Mouse (Mus musculus) embryonic facial prominence, embryonic 13.5 days (tissue): ENCODE results near the gene Got2. TPM values are rescaled to one million over a fixed set of nuclear protein-coding genes. Genes with fewer than 3 reads are reported as not detected.
"Not testable (repeated sequence)": the region's sequence is repeated elsewhere in the genome, so short reads cannot be mapped to it uniquely, and the experiment has no call there.

Experiments used
- ATAC-seq: fragments of 200-750 bp; cut with Nextera tagmentation; 2 replicates; pipeline ENCODE4 v1.8.0; 2017; ENCODE audit warnings: low read depth; ENCODE audit not compliant: insufficient number of reproducible peaks, insufficient read depth, low FRiP score, low TSS enrichment
- H3K27ac ChIP-seq: fragments of 300-500 bp; sonication (generic); 2 replicates; pipeline ENCODE4 v1.5.1; 2015; ENCODE audit warnings: moderate library complexity, mild to moderate bottlenecking, inconsistent platforms
- H3K27me3 ChIP-seq: fragments of 300-500 bp; sonication (generic); 2 replicates; pipeline ENCODE4 v1.6.1; 2015; ENCODE audit warnings: mild to moderate bottlenecking, inconsistent platforms
- H3K36me3 ChIP-seq: fragments of 300-500 bp; sonication (generic); 2 replicates; pipeline ENCODE4 v1.6.1; 2015; ENCODE audit warnings: mild to moderate bottlenecking, inconsistent platforms
- H3K4me1 ChIP-seq: fragments of 300-500 bp; sonication (generic); 2 replicates; pipeline ENCODE4 v1.6.1; 2015; ENCODE audit warnings: inconsistent platforms
- H3K4me2 ChIP-seq: fragments of 300-500 bp; sonication (generic); 2 replicates; pipeline ENCODE4 v1.6.1; 2015; ENCODE audit warnings: moderate library complexity, mild to moderate bottlenecking, inconsistent platforms
- H3K4me3 ChIP-seq: fragments of 300-500 bp; sonication (generic); 2 replicates; pipeline ENCODE4 v1.5.1; 2015; ENCODE audit warnings: mild to moderate bottlenecking, inconsistent platforms
- H3K9ac ChIP-seq: fragments of 300-500 bp; sonication (generic); 2 replicates; pipeline ENCODE4 v1.6.1; 2015; ENCODE audit warnings: mild to moderate bottlenecking, inconsistent platforms
- H3K9me3 ChIP-seq: fragments of 300-500 bp; sonication (generic); 2 replicates; pipeline ENCODE4 v1.6.1; 2016; ENCODE audit warnings: inconsistent platforms
- WGBS: fragments of 180-500 bp; shearing (Covaris S2); methylation state at CpG from one replicate; pipeline ENCODE4 v1.1.7; 2015; ENCODE audit warnings: mixed read lengths; 5-methylcytosine and 5-hydroxymethylcytosine counted together
- polyA plus RNA-seq: library from polyadenylated mRNA; unstranded; fragments of >200 nt; fragmentation: Nextera tagmentation; extraction: Ambion mirVana; gene quantifications from 2 replicates; pipeline ENCODE4 v1.2.1, GENCODE M21; 2015

The Got2 gene
- polyA plus RNA-seq, 1 experiment from 2014 or later, result 167 TPM

GRCm38 (mm10) chr8:95837266-95837665 lies 51.1 kb downstream of the Got2 start:
- Histone ChIP-seq H3K4me2 (no peak overlapping the region), H3K4me3 (no peak overlapping the region), H3K9me3 (no peaks in the 10 kb centered on the region), H3K36me3 (peaks cover 43% of the 10 kb centered on the region), H3K27me3 (no peaks in the 10 kb centered on the region), H3K9ac (no peak overlapping the region), H3K27ac (no peak overlapping the region), H3K4me1 (no peaks in the 10 kb centered on the region)
- ATAC-seq, result no peak
- WGBS, result 90% methylated on average over 10 of the region's 10 CpGs

- Histone ChIP-seq H3K4me1 (no peaks in the 10 kb centered on the region), H3K4me2 (no peak overlapping the region), H3K36me3 (peaks cover 30% of the 10 kb centered on the region), H3K27ac (no peak overlapping the region), H3K27me3 (no peaks in the 10 kb centered on the region), H3K4me3 (no peak overlapping the region), H3K9ac (no peak overlapping the region), H3K9me3 (no peaks in the 10 kb centered on the region)
- 76% methylated on average over 4 of the region's 4 CpGs for WGBS
- no peak for ATAC-seq
These were observed 52.5 kb downstream of the Got2 start for GRCm38 (mm10) chr8:95835891-95836290.

GRCm38 (mm10) chr8:95833435-95833984 lies 54.8 kb downstream of the Got2 start:
- no peak; the same call in 1 of the 2 replicates for ATAC-seq
- Histone ChIP-seq H3K4me3 (peak overlapping the region; percentile 46), H3K27me3 (no peaks in the 10 kb centered on the region), H3K27ac (no peak overlapping the region), H3K4me2 (peak overlapping the region; percentile 65), H3K9me3 (no peaks in the 10 kb centered on the region), H3K9ac (peak overlapping the region; percentile 64), H3K4me1 (no peaks in the 10 kb centered on the region), H3K36me3 (peaks cover 11% of the 10 kb centered on the region)
- WGBS, result under 1% methylated on average over 16 of the region's 16 CpGs

GRCm38 (mm10) chr8:95832603-95833434 lies 55.5 kb downstream of the Got2 start:
- H3K4me1 ChIP-seq, result no peaks in the 10 kb centered on the region
- H3K27ac ChIP-seq, result 0 out of 2 replicates have a peak overlapping the region, but pooled peaks have one; percentile 24
- H3K27me3 ChIP-seq, result no peaks in the 10 kb centered on the region
- peak overlapping the region; percentile 65 for H3K4me2 ChIP-seq
- no peaks in the 10 kb centered on the region for H3K9me3 ChIP-seq
- 0 out of 2 replicates have a peak, but pooled peaks have one; percentile 59 for ATAC-seq
- peak overlapping the region; percentile 46 for H3K4me3 ChIP-seq
- 13% methylated on average over 16 of the region's 16 CpGs for WGBS
- peaks cover 11% of the 10 kb centered on the region for H3K36me3 ChIP-seq
- H3K9ac ChIP-seq, result peak overlapping the region; percentile 64

GRCm38 (mm10) chr8:95830144-95830543 lies 58.2 kb downstream of the Got2 start:
- ATAC-seq, result no peak
- no peak overlapping the region for H3K27ac ChIP-seq
- H3K4me3 ChIP-seq, result no peak overlapping the region
- no peak overlapping the region for H3K9ac ChIP-seq
- 76% methylated on average over 3 of the region's 3 CpGs for WGBS
- no peaks in the 10 kb centered on the region for H3K9me3 ChIP-seq
- no peaks in the 10 kb centered on the region for H3K4me1 ChIP-seq
- no peaks in the 10 kb centered on the region for H3K36me3 ChIP-seq
- H3K27me3 ChIP-seq, result no peaks in the 10 kb centered on the region
- no peak overlapping the region for H3K4me2 ChIP-seq

- H3K4me2 ChIP-seq, H3K4me1 ChIP-seq, H3K9me3 ChIP-seq, ATAC-seq, H3K36me3 ChIP-seq, H3K9ac ChIP-seq, H3K27ac ChIP-seq, H3K27me3 ChIP-seq, H3K4me3 ChIP-seq: not testable (repeated sequence)
- WGBS, result 62% methylated on average over 25 of the region's 25 CpGs
These were observed 63.2 kb downstream of the Got2 start, which contains the start of gene Sap18b for GRCm38 (mm10) chr8:95825162-95825561. Sap18b (plus strand) TSS chr8:95825346.

- Histone ChIP-seq H3K27me3 (no peaks in the 10 kb centered on the region), H3K9me3 (no peaks in the 10 kb centered on the region), H3K4me3 (no peak overlapping the region), H3K27ac (no peak overlapping the region), H3K36me3 (no peaks in the 10 kb centered on the region), H3K9ac (no peak overlapping the region), H3K4me1 (no peaks in the 10 kb centered on the region), H3K4me2 (no peak overlapping the region)
- no peak for ATAC-seq
- WGBS, result 76% methylated on average over 3 of the region's 3 CpGs
These were observed 65.6 kb downstream of the Got2 start for GRCm38 (mm10) chr8:95822699-95823098.

- no peaks in the 10 kb centered on the region for H3K36me3 ChIP-seq
- H3K27ac ChIP-seq, result no peak overlapping the region
- H3K9ac ChIP-seq, result no peak overlapping the region
- no peak overlapping the region for H3K4me3 ChIP-seq
- no peaks in the 10 kb centered on the region for H3K9me3 ChIP-seq
- no peak for ATAC-seq
- WGBS, result 83% methylated on average over 5 of the region's 5 CpGs
- H3K4me2 ChIP-seq, result no peak overlapping the region
- H3K4me1 ChIP-seq, result no peaks in the 10 kb centered on the region
- H3K27me3 ChIP-seq, result no peaks in the 10 kb centered on the region
These were observed 66.3 kb downstream of the Got2 start for GRCm38 (mm10) chr8:95822096-95822495.

- no peak for ATAC-seq
These were observed 67.1 kb downstream of the Got2 start for GRCm38 (mm10) chr8:95821266-95821665.

GRCm38 (mm10) chr8:95818211-95818610 lies 70.1 kb downstream of the Got2 start:
- Histone ChIP-seq H3K9me3 (no peaks in the 10 kb centered on the region), H3K4me1 (0 out of 2 replicates have a peak, but pooled peaks cover 5% of the 10 kb centered on the region), H3K4me3 (no peak overlapping the region), H3K27me3 (no peaks in the 10 kb centered on the region), H3K4me2 (no peak overlapping the region), H3K9ac (no peak overlapping the region), H3K36me3 (no peaks in the 10 kb centered on the region), H3K27ac (no peak overlapping the region)
- WGBS, result 23% methylated on average over 1 of the region's 1 CpGs
- ATAC-seq, result no peak

More at GRCm38 (mm10) chr8:95821266-95821665, 67.1 kb downstream of the Got2 start:
- H3K4me2 ChIP-seq, result no peak overlapping the region
- WGBS, result 87% methylated on average over 6 of the region's 6 CpGs
- no peak overlapping the region for H3K9ac ChIP-seq
- H3K36me3 ChIP-seq, result no peaks in the 10 kb centered on the region
- no peaks in the 10 kb centered on the region for H3K9me3 ChIP-seq
- no peak overlapping the region for H3K4me3 ChIP-seq
- no peaks in the 10 kb centered on the region for H3K27me3 ChIP-seq
- no peak overlapping the region for H3K27ac ChIP-seq
- H3K4me1 ChIP-seq, result 0 out of 2 replicates have a peak, but pooled peaks cover 2% of the 10 kb centered on the region

DNA sequence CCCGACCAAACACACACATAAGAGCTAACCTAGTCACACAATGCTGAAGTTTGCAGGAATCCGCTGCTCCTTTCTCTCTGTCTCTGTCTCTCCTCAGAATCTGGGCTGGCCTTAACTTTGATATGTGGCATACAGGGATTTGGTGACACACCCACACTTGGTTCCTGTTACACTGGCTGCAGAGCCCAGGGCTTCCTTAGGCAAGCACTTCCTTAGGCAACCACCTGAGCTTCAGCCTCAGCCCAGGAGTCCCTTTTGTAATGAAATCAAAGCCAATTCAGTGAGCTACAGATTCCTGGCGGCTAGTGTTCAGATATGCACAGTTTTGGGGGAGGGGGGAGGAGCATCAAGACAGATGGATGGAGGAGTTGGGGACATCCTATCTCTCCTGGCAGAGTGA lies 70.8 kb downstream of the Got2 start:
- Histone ChIP-seq H3K27ac (no peak overlapping the region), H3K4me2 (no peak overlapping the region), H3K9me3 (no peaks in the 10 kb centered on the region), H3K27me3 (no peaks in the 10 kb centered on the region), H3K9ac (no peak overlapping the region), H3K36me3 (no peaks in the 10 kb centered on the region), H3K4me1 (0 out of 2 replicates have a peak, but pooled peaks cover 5% of the 10 kb centered on the region), H3K4me3 (no peak overlapping the region)
- WGBS, result 64% methylated on average over 3 of the region's 3 CpGs
- no peak for ATAC-seq
